Mouse (Mus musculus) NIH3T3 (cell line): ENCODE measurements around the gene Pafah1b1.

Source experiments
- DNase-seq: peaks from one replicate; pipeline ENCODE4 v3.0.0-alpha.2; 2012; ENCODE audit warnings: low read depth

Pafah1b1 gene

DNA sequence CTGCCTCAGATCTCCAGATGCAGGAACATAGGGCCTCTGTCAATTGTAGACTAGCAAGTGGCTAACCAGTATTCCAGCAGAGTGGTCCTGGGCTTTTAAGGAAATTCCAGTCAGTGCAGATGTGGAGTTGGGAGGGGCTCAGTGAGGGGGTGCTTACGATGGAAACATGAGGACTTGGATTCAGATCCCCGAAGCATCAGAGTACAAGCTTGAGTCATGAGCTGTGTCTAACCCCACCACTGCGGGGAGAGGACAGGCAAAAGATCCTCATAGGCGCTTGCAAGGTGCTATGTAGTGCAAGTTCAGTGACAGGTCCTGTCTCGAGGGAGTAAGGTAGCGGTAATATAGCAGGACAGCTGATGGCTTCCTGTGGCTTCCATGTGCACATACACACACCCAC lies 62.2 kb downstream of the Pafah1b1 start:
- no peak for DNase-seq

DNA sequence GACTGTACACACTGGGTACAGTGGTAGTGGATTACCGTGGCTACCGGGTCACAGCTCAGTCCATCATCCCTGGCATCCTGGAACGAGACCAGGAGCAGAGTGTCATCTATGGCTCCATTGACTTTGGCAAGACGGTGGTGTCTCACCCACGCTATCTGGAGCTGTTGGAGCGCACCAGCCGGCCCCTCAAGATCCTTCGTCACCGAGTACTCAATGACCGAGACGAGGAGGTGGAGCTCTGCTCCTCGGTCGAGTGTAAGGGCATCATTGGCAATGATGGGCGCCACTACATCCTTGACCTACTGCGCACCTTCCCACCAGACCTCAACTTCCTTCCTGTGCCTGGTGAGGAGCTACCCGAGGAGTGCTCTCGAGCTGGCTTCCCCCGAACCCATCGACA lies 62.8 kb downstream of the Pafah1b1 start:
- DNase-seq = no peak

DNA sequence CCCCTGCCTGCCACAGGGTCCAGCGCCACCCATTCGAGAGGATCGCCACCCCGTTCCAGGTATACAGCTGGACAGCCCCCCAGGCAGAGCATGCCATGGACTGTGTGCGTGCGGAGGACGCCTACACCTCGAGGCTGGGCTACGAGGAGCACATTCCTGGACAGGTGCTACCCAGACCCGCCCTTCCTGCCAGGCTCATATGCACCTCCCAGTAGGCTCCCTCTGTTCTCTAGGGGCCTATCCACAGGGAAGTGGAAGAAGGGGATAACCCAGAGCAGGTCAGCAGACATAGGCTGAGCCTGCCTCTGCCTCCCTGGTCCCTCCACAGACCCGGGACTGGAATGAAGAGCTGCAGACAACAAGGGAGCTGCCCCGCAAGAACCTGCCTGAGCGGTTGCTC lies 64.1 kb downstream of the Pafah1b1 start:
- no peak for DNase-seq

DNA sequence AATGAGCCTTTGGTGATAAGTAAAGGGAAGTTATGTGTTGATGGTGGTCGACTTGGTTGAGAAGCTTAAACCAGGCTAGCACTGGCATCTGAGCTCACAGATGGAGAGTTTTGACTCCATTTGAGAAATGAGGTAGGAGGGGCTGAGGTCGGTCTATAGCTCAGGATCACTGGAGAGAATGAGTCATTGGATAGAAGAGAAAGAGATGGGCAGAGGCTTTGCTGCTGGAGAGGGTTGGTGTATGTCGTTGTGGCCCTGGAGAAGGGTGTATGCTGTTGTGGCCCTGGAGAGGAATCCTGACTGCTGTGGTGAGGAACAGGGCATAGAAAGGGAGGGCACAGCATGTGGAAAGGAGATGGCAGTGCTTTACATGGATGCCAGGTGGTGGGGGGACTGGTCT lies 68.5 kb downstream of the Pafah1b1 start:
- peak; percentile 58 for DNase-seq

DNA sequence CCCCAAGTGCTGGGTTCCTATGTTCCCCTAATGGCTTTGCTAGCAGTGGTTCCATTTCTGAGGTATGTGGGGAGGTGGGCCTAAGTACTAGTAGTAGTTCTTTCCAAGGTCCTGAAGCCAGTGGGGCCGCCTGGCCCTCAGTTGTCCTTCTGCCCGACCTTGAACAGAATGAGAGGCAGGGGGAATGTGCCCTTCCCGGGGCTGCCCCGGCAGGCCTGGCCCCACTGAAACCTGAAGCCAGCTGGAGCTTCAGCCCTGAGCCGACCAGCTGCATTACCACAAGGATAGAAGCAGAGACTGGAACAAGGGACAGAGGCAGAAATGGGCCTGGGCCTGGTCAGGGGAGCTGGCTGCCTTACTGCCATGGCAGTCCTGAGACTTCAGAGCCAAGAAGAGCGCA lies 71.1 kb downstream of the Pafah1b1 start:
- DNase-seq = no peak

DNA sequence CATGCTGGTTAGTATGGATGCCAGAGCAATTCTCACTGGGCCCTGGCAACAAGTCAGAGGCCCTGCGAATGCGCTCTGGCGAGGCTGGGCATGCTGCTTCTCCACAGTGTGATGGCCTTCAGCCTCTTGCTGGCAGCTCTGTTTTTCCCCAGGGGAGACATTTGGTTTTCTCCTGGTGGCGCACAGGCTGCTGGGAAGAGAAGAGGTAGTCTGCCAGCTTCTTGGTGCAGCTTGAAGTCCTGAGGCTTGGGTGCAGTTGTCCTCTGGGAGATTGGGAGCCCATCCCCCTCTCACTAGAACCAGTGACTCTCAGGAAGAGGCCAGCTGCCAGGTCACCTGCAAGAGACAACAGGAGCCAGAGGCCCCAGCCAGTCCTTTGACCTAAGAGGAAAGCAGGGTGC lies 71.7 kb downstream of the Pafah1b1 start:
- DNase-seq = no peak

DNA sequence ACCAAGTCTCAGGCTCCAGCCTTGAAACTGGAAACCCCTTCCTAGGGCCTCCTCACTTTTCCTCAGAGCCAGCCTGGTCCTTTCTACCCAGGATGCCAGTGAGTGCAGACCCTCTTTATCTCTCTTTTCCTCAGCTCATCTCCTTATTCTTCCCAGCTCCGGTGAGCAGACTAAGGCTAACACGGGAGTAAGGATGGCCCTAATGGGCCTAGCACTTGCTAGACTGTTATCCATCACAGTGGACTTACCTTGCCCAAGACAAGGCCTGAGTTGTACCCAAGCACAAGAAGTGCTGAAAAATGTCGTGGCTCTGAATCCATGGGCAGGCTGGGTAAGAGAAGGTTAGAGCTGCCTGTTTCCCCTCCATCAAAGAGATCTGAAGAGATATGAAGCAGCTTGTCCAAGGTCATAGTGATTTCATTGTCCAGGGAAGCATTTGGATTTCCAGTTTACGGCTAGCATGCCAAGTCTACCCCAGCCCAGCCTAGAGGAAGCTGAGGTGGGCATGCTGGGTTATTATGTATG lies 73.8 kb downstream of the Pafah1b1 start:
- no peak for DNase-seq

DNA sequence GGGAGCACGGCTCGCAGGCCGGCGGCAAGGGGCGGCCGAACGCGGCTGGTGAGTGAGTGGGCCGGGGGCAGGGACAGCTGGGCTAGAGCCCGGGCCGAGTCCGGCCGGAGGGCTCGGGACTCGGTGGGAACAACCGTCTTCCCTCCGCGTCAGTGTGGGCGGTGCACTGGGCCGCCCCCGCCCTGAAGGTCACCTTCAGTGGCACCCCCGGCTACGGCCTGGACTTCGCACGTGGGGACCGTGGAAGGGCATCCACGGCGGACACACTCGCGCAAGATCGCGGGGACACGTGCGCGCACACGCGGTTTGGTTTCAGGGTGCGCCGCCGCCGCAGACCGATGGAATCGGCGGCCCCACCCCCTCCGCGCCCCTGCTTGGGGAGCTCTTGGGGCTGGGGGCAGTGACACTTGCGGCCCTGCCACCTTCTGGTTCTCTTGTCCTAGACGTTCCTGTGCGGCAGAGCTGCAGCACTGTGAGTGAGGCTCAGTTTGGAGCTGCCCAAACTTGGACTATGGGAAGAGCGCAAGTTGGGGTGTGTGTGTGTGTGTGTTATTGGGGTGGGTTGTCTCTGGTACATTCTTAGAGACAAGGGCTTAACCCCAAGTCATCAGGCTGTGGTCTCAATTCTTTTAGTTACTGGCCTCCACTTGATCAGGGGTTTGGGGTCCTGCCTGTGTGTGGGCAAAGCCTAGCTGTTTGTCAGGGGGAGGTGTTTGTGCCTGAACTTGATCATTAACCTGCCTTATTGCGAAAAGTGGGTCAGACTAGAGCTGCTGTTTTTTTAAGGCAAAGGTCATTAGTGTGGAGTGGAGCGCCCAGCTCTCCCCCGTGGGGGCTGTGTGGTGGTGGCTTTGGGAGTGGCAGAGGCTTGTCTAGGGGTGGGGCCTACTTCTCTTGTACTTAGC lies 74.6 kb downstream of the Pafah1b1 start:
- DNase-seq = peak; percentile 37

DNA sequence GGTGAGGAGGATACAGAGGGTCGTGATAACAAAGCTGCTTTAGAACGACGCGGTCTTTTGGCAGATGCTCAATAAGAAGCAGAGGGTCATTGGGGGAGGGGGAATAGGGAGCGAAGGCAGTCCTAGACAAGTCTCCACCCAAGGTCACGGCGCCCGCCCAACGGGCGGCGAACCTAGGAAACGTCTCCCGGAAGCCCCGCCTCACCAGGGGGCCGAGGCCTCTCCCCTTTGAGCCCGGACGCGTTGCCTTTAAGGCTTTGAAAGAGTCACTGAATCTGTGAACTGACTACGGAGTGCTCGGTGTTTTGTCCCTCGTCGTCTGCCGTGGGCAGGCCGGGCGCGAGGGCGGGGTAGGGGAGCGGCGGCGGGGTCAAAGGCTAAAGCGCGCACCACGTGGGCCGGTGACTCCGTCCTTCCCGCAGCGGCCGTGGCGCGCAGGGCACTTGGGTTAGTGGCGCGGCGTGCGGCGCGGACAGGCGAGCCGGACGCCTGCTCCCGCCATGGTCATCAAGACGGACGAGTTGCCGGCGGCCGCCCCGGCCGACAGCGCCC lies 75.3 kb downstream of the Pafah1b1 start, which contains the start of gene Cluh:
Gene Cluh (plus strand): TSS at position 401 of the 552 bp plus-strand sequence.
- peak; percentile 94 for DNase-seq

DNA sequence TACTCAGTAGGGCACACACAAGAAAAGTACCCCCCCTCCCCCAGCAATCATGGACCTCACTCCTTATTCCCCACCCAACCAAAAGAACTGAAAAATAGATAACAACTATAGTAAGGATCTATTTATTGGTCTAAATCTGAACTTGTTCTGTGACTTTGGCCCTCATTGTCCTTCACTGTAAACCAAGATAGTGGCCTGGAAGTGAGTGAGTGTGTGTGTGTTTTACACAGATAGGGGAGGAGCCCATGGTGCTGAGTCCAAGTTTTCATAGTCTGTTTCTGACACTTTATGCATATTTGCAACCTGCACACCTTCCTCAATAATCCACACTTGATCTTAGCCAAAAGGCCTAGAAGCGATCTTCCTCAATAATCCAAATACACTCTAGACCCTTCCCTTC lies 75.8 kb downstream of the Pafah1b1 start:
- no peak for DNase-seq

DNA sequence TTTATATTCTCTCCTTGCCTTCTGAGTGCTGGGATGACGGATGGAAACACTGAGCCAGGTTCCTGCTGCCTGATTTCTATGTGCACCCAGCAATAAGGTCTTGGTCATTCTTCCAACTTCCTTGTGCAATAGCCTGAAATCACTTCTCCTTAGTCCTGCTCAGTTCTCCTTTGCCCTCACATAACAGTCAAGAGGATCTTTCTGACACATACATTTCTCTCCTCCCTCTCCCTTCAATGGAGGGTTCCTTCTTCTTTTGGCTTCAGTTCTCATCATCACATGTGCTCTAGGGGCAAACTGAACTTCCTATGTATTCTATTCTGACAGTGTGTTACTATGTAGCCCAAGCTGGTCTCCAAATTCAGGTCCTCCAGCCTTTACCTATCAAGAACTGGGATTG lies 76.5 kb downstream of the Pafah1b1 start:
- DNase-seq = peak; percentile 44

DNA sequence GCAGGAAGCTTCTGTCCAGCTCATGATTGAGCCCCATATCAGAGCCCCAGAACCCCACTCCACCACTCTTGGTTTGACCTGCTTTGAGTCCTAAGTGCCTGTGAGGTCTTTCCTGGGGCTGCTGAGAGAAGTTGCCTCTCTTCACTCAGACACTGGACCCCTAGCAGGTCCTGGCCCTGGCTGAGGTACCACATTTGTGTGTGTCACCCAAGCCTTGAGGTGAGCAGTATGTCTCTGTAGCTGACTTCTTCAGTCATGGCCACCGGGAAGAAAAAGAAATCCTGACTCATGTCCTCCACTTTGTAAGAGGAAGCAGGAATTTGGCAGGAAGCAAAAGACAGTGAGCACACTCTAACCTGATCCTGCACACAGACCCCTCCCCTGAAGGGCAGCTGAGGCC lies 84.8 kb downstream of the Pafah1b1 start:
- no peak for DNase-seq

DNA sequence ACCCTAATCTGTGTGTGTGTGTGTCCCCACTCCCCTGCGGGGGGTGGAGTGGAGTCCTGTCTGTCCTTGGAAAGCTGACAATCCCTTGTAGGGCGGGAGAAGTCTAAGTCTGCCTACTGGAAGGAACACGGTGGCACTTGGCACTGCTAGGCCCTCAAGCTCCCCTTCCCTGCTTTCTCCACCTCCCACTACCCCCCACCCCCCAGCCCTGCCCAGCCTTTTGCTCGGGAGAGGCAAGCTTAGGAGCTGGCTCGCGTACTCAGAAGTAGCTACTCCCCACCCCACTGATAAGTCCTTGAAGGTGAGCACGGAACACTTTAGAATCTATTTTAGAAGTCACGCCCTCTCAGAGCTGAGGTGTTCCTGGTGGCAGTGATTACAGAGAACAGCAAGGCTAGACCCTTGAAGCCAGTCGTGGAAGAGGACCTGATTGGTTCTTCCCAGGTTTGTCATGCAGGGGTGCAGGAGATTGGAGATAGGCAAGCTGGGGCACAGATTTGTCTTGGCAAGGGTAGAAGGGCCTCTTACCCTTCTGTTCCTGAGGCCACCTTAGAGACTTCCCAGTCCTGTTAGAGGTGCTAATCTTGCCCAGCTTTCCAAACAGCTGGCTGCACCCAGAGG lies 85.6 kb downstream of the Pafah1b1 start:
- no peak for DNase-seq

DNA sequence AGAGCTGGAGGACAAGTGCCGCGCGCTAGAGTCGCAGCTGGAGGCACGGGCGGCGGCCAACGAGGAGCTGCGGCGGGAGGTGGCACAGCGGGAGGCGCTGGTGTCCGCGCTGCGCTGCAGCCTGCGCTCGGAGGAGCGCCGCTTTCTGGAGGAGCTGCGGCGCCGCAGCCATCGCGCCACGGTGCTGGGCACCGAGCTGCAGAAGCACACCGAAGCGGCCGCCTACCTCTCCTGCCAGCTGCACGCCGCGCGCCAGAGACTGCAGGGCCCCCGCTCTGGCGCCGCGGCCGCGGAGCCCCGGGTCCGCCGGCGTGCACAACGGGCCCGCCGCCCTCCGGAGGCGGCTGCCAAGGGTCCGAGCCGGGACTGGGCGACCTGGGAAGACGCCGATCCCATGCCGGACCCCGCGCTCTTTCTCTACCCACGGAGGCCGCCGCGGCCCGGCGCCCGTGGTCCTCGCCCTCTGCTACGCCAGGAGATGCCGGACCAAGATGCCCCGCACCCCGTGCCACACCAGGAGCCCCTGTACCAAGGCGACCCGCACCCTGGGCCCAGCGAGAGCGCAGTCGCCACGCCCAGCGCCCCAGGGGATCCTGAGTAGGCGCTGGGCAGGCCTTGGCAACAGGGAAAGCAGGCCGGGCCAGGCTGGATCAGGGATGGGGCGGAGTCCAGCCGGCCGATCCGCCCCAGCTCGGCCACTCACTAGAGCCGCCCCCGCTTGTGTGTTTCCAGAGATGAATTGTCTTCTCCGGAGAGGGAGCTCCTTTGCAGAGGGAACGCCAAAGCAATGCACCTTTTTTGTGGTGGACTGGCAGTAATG lies 86.3 kb downstream of the Pafah1b1 start:
- DNase-seq = peak; percentile 94

DNA sequence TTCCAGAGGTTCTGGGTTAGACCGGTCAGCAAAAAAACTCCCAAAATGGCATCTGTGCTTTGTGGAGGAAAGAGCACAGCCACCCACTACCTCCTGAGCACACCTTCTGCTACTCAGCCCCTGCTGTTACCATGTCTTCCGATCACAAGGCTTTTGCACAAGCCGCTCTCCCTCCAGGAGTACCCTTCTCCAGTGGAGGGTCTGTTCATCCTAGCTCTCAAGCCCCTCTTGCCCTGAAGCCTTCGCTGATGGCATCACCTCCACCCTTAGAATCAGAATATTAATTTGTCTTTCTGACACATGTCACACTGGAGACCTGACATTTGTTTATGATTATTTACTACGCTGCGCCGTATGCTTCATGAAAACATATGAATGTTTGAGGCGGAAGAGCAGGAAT lies 87.0 kb downstream of the Pafah1b1 start:
- no peak for DNase-seq

DNA sequence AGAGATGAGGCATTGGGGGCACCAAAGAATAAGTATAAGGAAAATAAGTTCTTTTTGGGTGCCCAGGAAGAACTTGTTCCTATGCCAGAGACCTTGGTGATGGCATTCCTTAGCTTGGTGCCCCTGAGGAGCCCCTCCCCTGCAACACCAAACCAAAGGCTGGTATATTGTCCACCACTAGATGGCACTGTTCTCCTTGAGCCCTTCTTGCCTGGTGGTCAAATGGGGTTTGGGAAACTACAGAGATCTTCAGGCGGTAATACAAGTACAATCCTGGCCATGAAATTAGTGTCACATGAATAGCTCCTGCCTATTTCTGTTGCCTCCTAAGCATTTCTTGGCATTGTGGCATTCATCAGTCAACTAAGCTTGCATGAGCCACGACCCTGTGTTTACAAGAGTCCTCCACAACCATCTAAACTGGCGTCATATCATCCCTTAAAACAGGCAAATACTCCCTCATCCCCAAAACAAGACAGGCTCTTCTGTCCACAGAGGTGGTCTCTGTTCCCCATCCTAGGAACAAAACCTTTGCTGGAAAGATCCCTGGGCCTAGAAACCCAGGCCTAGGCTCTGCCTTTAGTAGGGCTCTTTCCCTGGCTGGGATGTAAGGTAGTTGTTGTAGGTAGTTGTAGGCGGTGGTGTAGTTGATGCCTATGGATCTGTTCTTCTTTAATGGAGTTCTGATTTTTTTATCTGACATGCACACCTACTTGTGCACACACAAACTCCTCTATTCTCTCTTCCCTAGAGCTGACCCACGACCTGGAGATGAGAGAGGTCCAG lies 89.8 kb downstream of the Pafah1b1 start:
- peak; percentile 90 for DNase-seq

DNA sequence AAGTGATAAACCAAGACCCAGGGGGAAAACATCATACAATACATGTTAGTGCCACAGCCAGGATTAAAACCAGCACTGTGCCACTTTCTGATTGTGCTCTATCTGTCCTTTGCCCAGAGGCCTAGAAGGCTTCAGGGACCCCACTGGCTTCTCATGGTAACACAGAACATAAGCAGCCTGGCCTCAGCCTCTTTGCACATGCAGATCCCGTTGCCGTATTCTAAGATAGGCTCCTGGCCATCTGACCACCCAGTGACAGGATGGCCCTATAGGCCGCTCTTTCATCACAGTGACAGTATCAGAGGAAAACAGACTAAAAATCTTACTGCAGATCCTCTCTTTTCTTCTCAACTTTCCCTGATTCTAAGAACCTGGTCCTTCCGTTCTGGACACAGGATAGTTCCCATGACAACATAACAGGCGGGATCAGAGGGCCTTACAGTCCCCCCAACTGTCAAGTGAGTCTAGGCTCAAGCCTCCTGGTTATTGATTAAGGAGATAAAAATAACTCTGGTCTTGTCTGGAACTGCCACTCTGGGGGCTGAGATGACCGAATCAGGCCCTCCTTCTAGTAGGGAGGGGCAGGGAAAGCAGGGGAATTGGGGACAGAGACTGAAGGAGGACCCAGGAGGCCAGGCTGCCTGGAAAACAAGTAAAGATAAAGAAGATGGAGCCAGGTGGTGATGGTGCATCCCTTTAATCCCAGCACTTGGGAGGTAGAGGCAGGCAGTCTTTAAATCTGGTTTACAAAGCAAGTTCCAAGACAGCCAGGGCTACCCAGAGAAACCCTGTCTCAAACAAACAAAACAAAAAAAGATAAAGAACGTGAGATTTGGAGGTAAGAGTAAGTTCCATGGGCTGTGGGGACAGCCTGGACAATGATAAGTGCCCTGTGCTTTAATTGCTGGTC lies 92.3 kb downstream of the Pafah1b1 start:
- no peak for DNase-seq

DNA sequence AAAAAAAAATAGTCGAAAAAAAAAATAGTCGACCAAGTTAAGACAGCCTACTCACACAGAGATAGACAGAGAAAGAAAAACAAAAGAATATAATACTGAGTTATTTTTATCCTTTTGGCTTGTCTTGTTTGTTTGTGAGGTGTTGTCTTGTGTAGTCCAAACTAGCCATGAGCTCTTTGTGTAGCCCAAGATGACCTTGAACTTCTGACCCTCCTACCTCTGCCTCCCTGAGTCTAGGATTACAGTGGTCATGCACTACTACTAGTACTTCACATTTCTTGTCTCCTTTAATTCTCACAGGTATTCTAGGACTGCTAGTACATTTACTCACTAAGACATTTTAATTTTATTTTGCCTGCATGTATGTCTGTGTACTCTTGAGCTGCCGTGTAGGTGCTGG lies 97.0 kb downstream of the Pafah1b1 start:
- DNase-seq = no peak

DNA sequence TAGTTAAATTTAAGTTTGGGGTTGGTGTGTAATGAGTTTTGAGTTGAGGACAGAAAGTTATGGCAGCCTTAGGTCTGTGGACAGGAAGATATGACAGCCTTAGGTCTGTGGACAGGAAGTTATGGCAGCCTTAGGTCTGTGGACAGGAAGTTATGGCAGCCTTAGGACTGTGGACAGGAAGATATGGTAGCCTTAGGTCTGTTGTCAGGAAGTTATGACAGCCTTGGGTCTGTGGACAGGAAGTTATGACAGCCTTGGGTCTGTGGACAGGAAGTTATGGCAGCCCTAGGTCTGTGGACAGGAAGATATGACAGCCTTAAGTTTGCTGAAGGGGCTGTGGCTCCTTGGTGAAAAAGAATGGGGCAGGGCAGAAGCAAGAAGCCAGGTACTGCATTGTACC lies 99.1 kb downstream of the Pafah1b1 start:
- DNase-seq = no peak
